Mouse (Mus musculus) heart, embryonic 10.5 days (tissue): ENCODE data around the gene 4930544D05Rik. TPM values are rescaled to one million over a fixed set of nuclear protein-coding genes. Genes with fewer than 3 reads are reported as not detected.

ENCODE experiments used
- DNase-seq: peaks from one replicate; pipeline ENCODE4 v3.0.0-alpha.2; 2017; ENCODE audit warnings: low spot score
- H3K27ac ChIP-seq: fragments of 300-500 bp; sonication (generic); 2 replicates; pipeline ENCODE4 v1.5.1; 2016; ENCODE audit warnings: mild to moderate bottlenecking
- H3K27me3 ChIP-seq: fragments of 300-500 bp; sonication (generic); 2 replicates; pipeline ENCODE4 v1.6.1; 2016; ENCODE audit warnings: mild to moderate bottlenecking; ENCODE audit not compliant: poor library complexity, insufficient read depth, severe bottlenecking
- H3K36me3 ChIP-seq: fragments of 300-500 bp; sonication (generic); 2 replicates; pipeline ENCODE4 v1.6.1; 2016; ENCODE audit warnings: mild to moderate bottlenecking, moderate library complexity
- H3K4me1 ChIP-seq: fragments of 300-500 bp; sonication (generic); 2 replicates; pipeline ENCODE4 v1.6.1; 2016; ENCODE audit warnings: mild to moderate bottlenecking
- H3K4me3 ChIP-seq: fragments of 300-500 bp; sonication (generic); 2 replicates; pipeline ENCODE4 v1.5.1; 2016; ENCODE audit warnings: mild to moderate bottlenecking, moderate library complexity
- H3K9me3 ChIP-seq: fragments of 300-500 bp; sonication (generic); 2 replicates; pipeline ENCODE4 v1.6.1; 2016; ENCODE audit warnings: mild to moderate bottlenecking, moderate library complexity
- WGBS: fragments of 180-500 bp; shearing (Covaris S2); methylation state at CpG from one replicate; pipeline ENCODE4 v1.1.7; 2016; 5-methylcytosine and 5-hydroxymethylcytosine counted together
- polyA plus RNA-seq: library from polyadenylated mRNA; unstranded; fragments of >200 nt; fragmentation: Nextera tagmentation; extraction: Ambion mirVana; gene quantifications from 2 replicates; pipeline ENCODE4 v1.2.1, GENCODE M21; 2016

The 4930544D05Rik gene
- polyA plus RNA-seq, 1 experiment from 2014 or later: not detected

DNA sequence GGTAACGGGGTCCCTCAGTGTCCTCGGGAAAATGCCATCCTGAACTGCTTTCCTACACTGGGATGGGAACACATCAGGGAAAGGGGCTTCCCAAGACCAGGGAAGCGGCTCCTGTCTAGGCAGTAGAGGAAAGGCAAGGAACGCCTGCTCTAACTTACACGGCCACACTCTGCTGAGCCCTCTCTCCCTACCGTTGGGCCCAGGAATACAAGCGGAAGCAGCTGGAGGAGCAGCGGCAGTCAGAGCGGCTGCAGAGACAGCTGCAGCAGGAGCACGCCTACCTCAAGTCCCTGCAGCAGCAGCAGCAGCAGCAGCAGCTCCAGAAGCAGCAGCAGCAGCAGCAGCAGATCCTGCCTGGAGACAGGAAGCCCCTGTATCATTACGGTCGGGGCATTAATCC, 8.9 kb upstream of the 4930544D05Rik start:
- peaks cover 5% of the 10 kb centered on the region; the same call in 1 of the 2 replicates for H3K4me1 ChIP-seq
- H3K27ac ChIP-seq: no peak overlapping the region
- H3K36me3 ChIP-seq: peaks cover 98% of the 10 kb centered on the region
- WGBS: 69% methylated on average over 12 of the region's 12 CpGs
- H3K27me3 ChIP-seq: no peaks in the 10 kb centered on the region
- no peak overlapping the region for H3K4me3 ChIP-seq
- H3K9me3 ChIP-seq: no peaks in the 10 kb centered on the region
- DNase-seq: no peak

- no peak overlapping the region for H3K27ac ChIP-seq
- peaks cover 96% of the 10 kb centered on the region for H3K36me3 ChIP-seq
- H3K27me3 ChIP-seq: no peaks in the 10 kb centered on the region
- WGBS: 90% methylated on average over 9 of the region's 9 CpGs
- no peak for DNase-seq
- H3K9me3 ChIP-seq: no peaks in the 10 kb centered on the region
- H3K4me3 ChIP-seq: no peak overlapping the region
- peaks cover 5% of the 10 kb centered on the region; the same call in 1 of the 2 replicates for H3K4me1 ChIP-seq
Observed at GRCm38 (mm10) chr11:70607611-70608010, 8.0 kb upstream of the 4930544D05Rik start.

DNA sequence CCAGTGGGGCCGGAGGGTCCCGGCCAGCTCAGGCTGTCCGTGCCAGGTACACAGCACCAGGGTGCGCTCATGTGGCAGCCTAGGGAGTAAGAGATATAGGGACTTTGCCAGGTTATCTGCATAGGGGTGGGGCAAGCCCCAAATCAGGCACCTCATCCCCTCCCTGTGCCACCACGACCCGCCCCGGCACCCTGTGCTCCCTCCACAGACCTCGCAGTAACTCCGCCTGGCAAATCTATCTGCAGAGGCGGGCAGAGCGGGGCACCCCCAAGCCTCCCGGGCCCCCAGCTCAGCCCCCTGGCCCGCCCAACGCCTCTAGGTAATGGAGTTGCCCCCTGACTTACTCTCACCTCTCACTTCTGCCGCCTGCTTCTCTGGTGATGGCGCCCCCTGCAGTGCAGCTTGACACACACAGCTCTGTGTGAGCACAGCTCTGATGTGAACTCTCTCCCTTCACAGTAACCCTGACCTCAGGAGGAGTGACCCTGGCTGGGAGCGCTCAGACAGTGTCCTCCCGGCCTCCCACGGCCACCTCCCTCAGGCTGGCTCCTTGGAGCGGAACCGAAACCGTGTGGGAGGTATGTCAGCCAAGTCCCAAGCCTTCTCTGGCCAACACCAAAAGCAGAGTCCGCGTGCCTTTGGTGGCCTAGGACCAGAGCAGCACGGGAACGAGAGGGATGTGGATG, 7.1 kb upstream of the 4930544D05Rik start:
- no peaks in the 10 kb centered on the region for H3K27me3 ChIP-seq
- peaks cover 97% of the 10 kb centered on the region for H3K36me3 ChIP-seq
- H3K4me3 ChIP-seq: no peak overlapping the region
- H3K4me1 ChIP-seq: peaks cover 7% of the 10 kb centered on the region
- 88% methylated on average over 26 of the region's 26 CpGs for WGBS
- no peak for DNase-seq
- no peak overlapping the region for H3K27ac ChIP-seq
- H3K9me3 ChIP-seq: no peaks in the 10 kb centered on the region

- Histone ChIP-seq H3K36me3 (peaks cover 81% of the 10 kb centered on the region), H3K4me3 (no peak overlapping the region), H3K9me3 (no peaks in the 10 kb centered on the region), H3K27ac (no peak overlapping the region), H3K4me1 (peaks cover 20% of the 10 kb centered on the region), H3K27me3 (peaks cover 2% of the 10 kb centered on the region)
- no peak for DNase-seq
- 87% methylated on average over 4 of the region's 4 CpGs for WGBS
Observed at GRCm38 (mm10) chr11:70610752-70611151, 4.9 kb upstream of the 4930544D05Rik start.

- no peak overlapping the region for H3K4me3 ChIP-seq
- H3K27me3 ChIP-seq: peaks cover 19% of the 10 kb centered on the region
- no peaks in the 10 kb centered on the region for H3K9me3 ChIP-seq
- DNase-seq: no peak
- no peak overlapping the region for H3K27ac ChIP-seq
- 74% methylated on average over 7 of the region's 7 CpGs for WGBS
- H3K36me3 ChIP-seq: peaks cover 63% of the 10 kb centered on the region
- peaks cover 27% of the 10 kb centered on the region for H3K4me1 ChIP-seq
Observed at GRCm38 (mm10) chr11:70612505-70612904, 3.1 kb upstream of the 4930544D05Rik start.

- no peaks in the 10 kb centered on the region for H3K9me3 ChIP-seq
- peak overlapping the region; percentile 71 for H3K27ac ChIP-seq
- H3K4me3 ChIP-seq: peak overlapping the region; percentile 55
- peaks cover 38% of the 10 kb centered on the region for H3K36me3 ChIP-seq
- peaks cover 23% of the 10 kb centered on the region for H3K4me1 ChIP-seq
- peak; percentile 90 for DNase-seq
- peaks cover 23% of the 10 kb centered on the region for H3K27me3 ChIP-seq
- 0% methylated on average over 17 of the region's 17 CpGs for WGBS
Observed at GRCm38 (mm10) chr11:70615074-70615473, 574 bp upstream of the 4930544D05Rik start.

DNA sequence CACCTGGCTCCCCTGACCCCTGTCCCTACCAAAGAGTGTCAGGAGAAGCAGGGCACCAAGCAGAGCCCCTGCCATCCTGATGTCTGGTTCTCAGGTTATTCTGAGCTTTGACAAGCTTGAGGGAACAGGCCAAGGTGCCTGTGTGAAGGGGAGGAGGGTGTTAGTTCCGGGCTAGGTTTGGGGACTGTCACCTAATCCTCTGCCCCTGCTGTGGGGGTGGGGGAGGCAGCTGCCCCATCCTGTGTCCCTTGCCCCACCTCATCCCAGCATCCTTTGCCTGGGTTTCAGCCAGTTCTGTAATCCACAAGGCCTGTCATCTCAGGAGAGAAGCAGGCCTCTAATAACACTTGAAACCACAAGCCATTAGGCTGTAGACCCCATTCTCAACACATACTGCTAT, 3.5 kb downstream of the 4930544D05Rik start, which contains the start of gene Chrne:
TSS of gene Chrne (minus strand) at position 116 of the 400 bp plus-strand sequence.
- Histone ChIP-seq H3K9me3 (no peaks in the 10 kb centered on the region), H3K27me3 (peaks cover 23% of the 10 kb centered on the region), H3K36me3 (no peaks in the 10 kb centered on the region), H3K4me1 (peaks cover 26% of the 10 kb centered on the region), H3K27ac (no peak within 1 kb of the TSS), H3K4me3 (no peak within 1 kb of the TSS)
- WGBS: 41% methylated on average over 1 of the region's 1 CpGs
- no peak for DNase-seq

DNA sequence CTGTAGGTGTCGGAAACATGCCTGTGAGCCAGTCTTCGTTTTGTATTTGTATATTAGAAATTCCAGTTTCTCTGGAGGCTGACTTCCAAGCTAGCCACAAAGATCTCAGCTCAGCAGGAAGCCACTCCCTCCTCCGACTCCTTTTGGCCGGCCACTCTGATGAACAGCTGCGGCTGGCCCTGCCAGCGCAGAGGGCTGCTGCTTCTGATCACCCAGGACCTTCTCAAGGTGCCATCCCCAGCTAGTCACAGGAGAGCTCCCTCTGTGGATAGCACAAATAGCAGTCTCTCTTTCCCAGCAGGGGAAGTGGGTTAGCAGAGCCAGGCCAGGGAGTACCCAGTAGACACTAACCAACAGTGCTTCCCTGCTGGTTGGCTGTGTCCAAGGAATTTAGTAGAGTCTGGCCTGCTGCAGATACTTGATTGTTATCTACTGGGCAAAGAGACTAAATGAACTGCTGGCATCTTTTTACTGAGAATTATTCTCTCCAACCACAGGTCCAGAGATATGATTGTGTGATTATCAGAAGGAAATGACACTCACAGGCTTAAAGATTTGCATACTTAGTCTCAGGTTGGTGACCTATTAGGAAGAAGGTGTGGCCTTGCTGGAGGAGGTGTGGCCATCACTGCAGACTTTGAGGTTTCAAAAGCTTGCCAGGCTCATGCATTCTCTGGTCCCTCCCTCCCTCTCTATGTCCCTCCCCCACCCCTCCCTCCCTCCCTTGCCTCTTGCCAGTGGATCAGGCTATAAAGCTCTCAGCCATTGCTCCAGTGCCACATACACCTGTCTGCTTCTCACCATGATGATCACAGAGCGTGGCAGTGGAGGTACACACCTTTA, 6.5 kb downstream of the 4930544D05Rik start:
- Histone ChIP-seq H3K9me3 (no peaks in the 10 kb centered on the region), H3K27me3 (peaks cover 6% of the 10 kb centered on the region), H3K4me3 (no peak overlapping the region), H3K36me3 (no peaks in the 10 kb centered on the region), H3K27ac (no peak overlapping the region), H3K4me1 (0 out of 2 replicates have a peak, but pooled peaks cover 9% of the 10 kb centered on the region)
- 33% methylated on average over 7 of the region's 7 CpGs for WGBS
- peak; percentile 63 for DNase-seq

DNA sequence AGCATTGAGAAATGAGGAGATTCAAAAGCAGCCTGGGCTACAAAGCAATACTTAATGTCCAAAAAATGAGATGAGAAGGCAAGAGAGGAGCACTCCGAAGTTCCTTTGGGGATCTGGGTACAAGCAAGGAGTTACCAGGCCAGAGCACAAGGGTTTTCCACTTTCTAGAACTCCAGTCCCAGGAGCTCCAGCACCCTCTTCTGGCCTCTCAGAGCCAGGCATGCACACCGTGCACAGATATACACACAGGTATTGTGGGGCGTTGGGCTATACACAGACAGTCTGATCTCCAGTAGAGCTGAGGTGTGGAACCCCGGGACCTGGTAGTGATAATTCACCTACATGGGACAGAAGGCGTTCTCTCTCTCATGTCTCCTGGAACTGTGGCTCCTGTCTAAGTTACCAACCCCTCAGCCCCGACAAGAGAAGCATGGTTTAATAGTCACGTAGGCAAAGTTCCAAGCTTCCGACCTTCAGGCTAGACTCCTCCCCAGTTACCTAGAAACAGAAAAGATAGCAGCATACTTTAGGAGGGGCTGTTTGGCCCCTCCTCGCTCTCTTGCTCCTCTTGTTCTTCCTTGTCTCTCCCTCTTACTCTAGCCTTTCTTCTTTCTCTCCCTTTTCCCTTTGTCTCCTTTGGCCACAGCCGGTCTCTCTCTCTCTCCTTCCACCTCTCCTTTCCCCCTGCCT, 7.5 kb downstream of the 4930544D05Rik start:
- DNase-seq: peak; percentile 74
- 76% methylated on average over 10 of the region's 10 CpGs for WGBS
- H3K36me3 ChIP-seq: no peaks in the 10 kb centered on the region
- 0 out of 2 replicates have a peak, but pooled peaks cover 9% of the 10 kb centered on the region for H3K4me1 ChIP-seq
- H3K27ac ChIP-seq: no peak overlapping the region
- no peaks in the 10 kb centered on the region for H3K9me3 ChIP-seq
- no peaks in the 10 kb centered on the region for H3K27me3 ChIP-seq
- H3K4me3 ChIP-seq: no peak overlapping the region

GRCm38 (mm10) chr11:70625473-70625872, 9.8 kb downstream of the 4930544D05Rik start:
- WGBS: 47% methylated on average over 4 of the region's 4 CpGs
- no peaks in the 10 kb centered on the region for H3K9me3 ChIP-seq

DNA sequence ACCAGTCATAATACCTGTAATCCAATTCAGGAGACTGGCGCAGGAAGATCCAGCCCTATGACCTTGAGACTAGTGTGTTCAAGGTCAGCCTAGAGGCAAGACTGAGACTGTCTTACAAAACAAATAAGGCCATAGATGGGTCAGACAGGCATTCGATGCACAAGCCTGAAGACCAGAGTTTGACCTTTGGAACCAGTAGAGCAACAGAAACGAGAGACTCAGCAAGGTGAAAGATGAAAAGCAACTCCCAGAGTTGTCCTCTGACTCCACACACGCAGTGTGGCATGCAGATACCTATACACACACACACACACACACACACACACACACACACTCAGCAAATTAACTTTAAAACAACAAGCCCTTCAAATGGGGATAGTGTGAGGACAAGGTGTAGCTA, 11.2 kb downstream of the 4930544D05Rik start:
- Histone ChIP-seq H3K4me3 (no peak overlapping the region), H3K27ac (no peak overlapping the region), H3K4me1 (0 out of 2 replicates have a peak, but pooled peaks cover 8% of the 10 kb centered on the region), H3K27me3 (no peaks in the 10 kb centered on the region), H3K36me3 (no peaks in the 10 kb centered on the region), H3K9me3 (no peaks in the 10 kb centered on the region)
- DNase-seq: no peak
- 75% methylated on average over 4 of the region's 4 CpGs for WGBS

More at GRCm38 (mm10) chr11:70625473-70625872, 9.8 kb downstream of the 4930544D05Rik start:
- Histone ChIP-seq H3K27me3 (no peaks in the 10 kb centered on the region), H3K27ac (no peak overlapping the region), H3K36me3 (no peaks in the 10 kb centered on the region), H3K4me1 (0 out of 2 replicates have a peak, but pooled peaks cover 9% of the 10 kb centered on the region), H3K4me3 (no peak overlapping the region)
- no peak for DNase-seq

- no peaks in the 10 kb centered on the region for H3K36me3 ChIP-seq
- no peak for DNase-seq
- H3K4me1 ChIP-seq: 0 out of 2 replicates have a peak, but pooled peaks cover 5% of the 10 kb centered on the region
- H3K27me3 ChIP-seq: no peaks in the 10 kb centered on the region
- H3K4me3 ChIP-seq: no peak overlapping the region
- WGBS: 72% methylated on average over 2 of the region's 2 CpGs
- H3K9me3 ChIP-seq: no peaks in the 10 kb centered on the region
- no peak overlapping the region for H3K27ac ChIP-seq
Observed at GRCm38 (mm10) chr11:70628431-70628830, 12.8 kb downstream of the 4930544D05Rik start.
